Mouse (Mus musculus) lung, embryonic 16.5 days (tissue): ENCODE measurements around the gene Sox3. TPM values are rescaled to one million over a fixed set of nuclear protein-coding genes. Genes with fewer than 3 reads are reported as not detected.

Experiments used
- ATAC-seq: fragments of 200-750 bp; cut with Nextera tagmentation; 2 replicates; pipeline ENCODE4 v1.8.0; 2017; ENCODE audit warnings: low read depth, mild to moderate bottlenecking, moderate library complexity
- H3K27ac ChIP-seq: fragments of 300-500 bp; sonication (generic); 2 replicates; pipeline ENCODE4 v1.5.1; 2014; ENCODE audit warnings: mild to moderate bottlenecking, control low read depth, low read length
- H3K27me3 ChIP-seq: fragments of 300-500 bp; sonication (generic); 2 replicates; pipeline ENCODE4 v1.6.1; 2014; ENCODE audit warnings: low read depth, low read length, mixed read lengths; ENCODE audit not compliant: control insufficient read depth, insufficient read depth
- H3K36me3 ChIP-seq: fragments of 300-500 bp; sonication (generic); 2 replicates; pipeline ENCODE4 v1.6.1; 2014; ENCODE audit warnings: low read length; ENCODE audit not compliant: control insufficient read depth, insufficient read depth
- H3K4me1 ChIP-seq: fragments of 300-500 bp; sonication (generic); replicated peaks from 2 replicates; pipeline ENCODE4 v1.6.1; 2014; ENCODE audit warnings: low read length, mixed read lengths; ENCODE audit not compliant: control insufficient read depth, insufficient read depth
- H3K4me2 ChIP-seq: fragments of 300-500 bp; sonication (generic); 2 replicates; pipeline ENCODE4 v1.6.1; 2014; ENCODE audit warnings: low read depth, low read length, control low read depth
- H3K4me3 ChIP-seq: fragments of 300-500 bp; sonication (generic); 2 replicates; pipeline ENCODE4 v1.5.1; 2014; ENCODE audit warnings: mild to moderate bottlenecking, low read length, control low read depth
- H3K9ac ChIP-seq: fragments of 300-500 bp; sonication (generic); 2 replicates; pipeline ENCODE4 v1.6.1; 2014; ENCODE audit warnings: low read length, control low read depth
- H3K9me3 ChIP-seq: fragments of 300-500 bp; sonication (generic); 2 replicates; pipeline ENCODE4 v1.6.1; 2016; ENCODE audit warnings: low read length; ENCODE audit not compliant: control insufficient read depth
- WGBS: fragments of 180-500 bp; shearing (Covaris S2); extraction: QIAGEN DNeasy Blood & Tissue Kit; methylation state at CpG from one replicate; pipeline ENCODE4 v1.1.7; 2014; 5-methylcytosine and 5-hydroxymethylcytosine counted together
- polyA plus RNA-seq: library from polyadenylated mRNA; unstranded; fragments of >200 nt; fragmentation: Nextera tagmentation; extraction: Ambion mirVana; gene quantifications from 2 replicates; pipeline ENCODE4 v1.2.1, GENCODE M21; 2015

Sox3 gene
- polyA plus RNA-seq, 1 experiment from 2014 or later: not detected

- Histone ChIP-seq H3K9me3 (no peaks in the 10 kb centered on the region), H3K27ac (no peak overlapping the region), H3K9ac (no peak overlapping the region), H3K36me3 (no peaks in the 10 kb centered on the region), H3K4me2 (peak overlapping the region; percentile 66), H3K27me3 (peaks cover 64% of the 10 kb centered on the region), H3K4me3 (peak overlapping the region; percentile 48), H3K4me1 (peaks cover 6% of the 10 kb centered on the region; the same call in 1 of the 2 replicates)
- 20% methylated on average over 43 of the region's 43 CpGs for WGBS
- ATAC-seq: no peak
Observed at GRCm38 (mm10) chrX:60891329-60892095, 1.7 kb downstream of the Sox3 start.

GRCm38 (mm10) chrX:60890651-60891050, 2.6 kb downstream of the Sox3 start:
- H3K4me2 ChIP-seq: no peak overlapping the region
- H3K4me1 ChIP-seq: peaks cover 6% of the 10 kb centered on the region; the same call in 1 of the 2 replicates
- H3K9ac ChIP-seq: no peak overlapping the region
- no peak for ATAC-seq
- no peaks in the 10 kb centered on the region for H3K9me3 ChIP-seq
- no peak overlapping the region for H3K27ac ChIP-seq
- H3K36me3 ChIP-seq: no peaks in the 10 kb centered on the region
- WGBS: 18% methylated on average over 18 of the region's 18 CpGs
- H3K4me3 ChIP-seq: peak overlapping the region; percentile 4; the same call in 1 of the 2 replicates
- peaks cover 55% of the 10 kb centered on the region for H3K27me3 ChIP-seq

DNA sequence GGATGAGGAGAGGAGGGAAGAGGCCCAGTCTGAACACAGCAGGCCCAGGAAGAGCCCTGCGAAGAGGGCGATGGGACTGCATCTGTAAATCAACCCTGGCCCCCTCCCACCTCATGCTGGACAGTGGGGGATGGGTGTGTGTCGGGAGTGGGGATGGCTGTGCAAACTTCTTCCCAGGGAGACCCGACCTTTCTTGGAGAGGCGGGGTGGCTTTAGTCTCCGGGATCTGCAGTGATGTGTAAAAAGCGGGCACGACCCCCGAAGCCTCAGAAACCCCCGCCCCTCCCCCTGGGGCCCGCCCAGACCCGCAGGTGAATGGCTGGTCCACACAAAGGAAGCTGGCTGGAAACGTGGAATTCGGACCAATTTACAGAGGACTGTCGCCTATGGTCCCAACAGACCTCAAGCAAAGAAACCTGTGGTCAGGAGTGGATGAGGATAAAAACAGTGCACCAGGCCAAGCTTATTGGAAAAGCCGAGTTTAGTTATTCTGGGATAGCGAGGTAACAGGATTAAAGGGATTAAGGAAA, 3.2 kb downstream of the Sox3 start:
- Histone ChIP-seq H3K4me1 (peaks cover 6% of the 10 kb centered on the region; the same call in 1 of the 2 replicates), H3K9me3 (no peaks in the 10 kb centered on the region), H3K4me2 (no peak overlapping the region), H3K9ac (no peak overlapping the region), H3K27ac (no peak overlapping the region), H3K36me3 (no peaks in the 10 kb centered on the region), H3K27me3 (peaks cover 50% of the 10 kb centered on the region), H3K4me3 (no peak overlapping the region)
- 11% methylated on average over 15 of the region's 17 CpGs for WGBS
- no peak for ATAC-seq
